Mouse (Mus musculus) embryonic fibroblast, embryonic 13.5 days (primary cell): ENCODE data around the gene Pard3.

Experiments used
- CTCF ChIP-seq: IDR thresholded peaks from 2 replicates; pipeline ENCODE4 v1.5.1; 2011; ENCODE audit warnings: mild to moderate bottlenecking, control low read depth, low read length, moderate library complexity, borderline replicate concordance; ENCODE audit not compliant: insufficient read depth
- POLR2A ChIP-seq: IDR thresholded peaks from 2 replicates; pipeline ENCODE4 v1.6.1; 2011; ENCODE audit warnings: low read depth, mild to moderate bottlenecking, control low read depth, low read length, moderate library complexity

DNA sequence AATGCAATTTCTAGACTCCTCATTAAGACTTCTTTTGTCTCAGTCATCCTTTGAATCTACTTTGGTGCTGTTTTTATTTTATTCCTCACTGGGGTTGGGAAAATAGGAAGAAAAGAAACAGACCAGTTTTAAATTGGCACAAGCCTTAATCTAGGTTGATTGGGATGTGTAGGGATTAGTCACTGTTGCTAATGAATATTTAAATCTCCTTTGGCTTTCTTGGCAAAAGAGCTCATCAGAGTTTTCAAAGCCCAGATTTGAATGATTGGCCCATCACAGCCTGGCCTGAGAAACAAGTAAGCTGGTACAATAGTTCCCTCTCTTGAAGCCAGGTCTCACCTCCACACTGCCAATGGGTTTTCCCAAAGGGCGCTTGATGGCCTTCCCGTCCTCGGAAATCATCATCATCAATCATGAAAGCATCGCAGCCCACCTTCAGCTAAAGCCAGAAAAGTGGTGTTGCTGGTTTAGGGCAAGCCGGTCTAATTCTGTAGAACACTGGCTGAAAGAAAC lies 527.0 kb downstream of the Pard3 start:
- TF ChIP-seq POLR2A = no peak
- no peak for TF ChIP-seq CTCF
